Mouse (Mus musculus): ENCODE measurements around the gene Plac1.

DNA sequence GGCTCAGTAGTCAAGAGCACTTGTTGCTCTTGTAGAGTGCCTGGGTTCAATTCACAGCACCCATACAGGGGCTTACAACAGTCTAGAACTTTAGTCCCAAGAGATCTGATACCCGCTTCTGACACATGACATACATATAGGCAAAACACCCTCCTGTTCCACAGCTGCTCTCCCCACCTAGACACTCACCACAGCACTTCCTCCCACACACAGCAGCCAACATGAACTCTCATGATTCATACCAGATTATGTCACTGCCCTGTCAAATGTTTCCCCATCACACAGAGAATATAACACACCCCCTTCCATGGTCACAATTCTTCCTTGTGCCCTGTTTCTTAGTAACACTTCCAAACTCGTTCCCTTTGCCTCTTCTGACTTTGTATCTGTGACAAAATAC lies 71.3 kb downstream of the Plac1 start:
- no peak for TF ChIP-seq CTCF (IDR thresholded peaks at IDR 0.05; ENCODE audit: low read depth)
- no peak for TF ChIP-seq EP300 (IDR thresholded peaks at IDR 0.05; ENCODE audit: low read depth)

Data from heart, postnatal 0 days (tissue).